Mouse (Mus musculus) forebrain, postnatal 0 days (tissue): ENCODE results near the gene Gm37240. TPM values are rescaled to one million over a fixed set of nuclear protein-coding genes. Genes with fewer than 3 reads are reported as not detected.
A peak's percentile ranks its signal among the peaks of the same experiment; 100 is the strongest.

Experiments used
- ATAC-seq: fragments of 200-750 bp; cut with Nextera tagmentation; 2 replicates; pipeline ENCODE4 v1.8.0; 2017; ENCODE audit warnings: mild to moderate bottlenecking, moderate library complexity
- DNase-seq: peaks from one replicate; pipeline ENCODE4 v3.0.0-alpha.2; 2015
- H3K27ac ChIP-seq: fragments of 300-500 bp; sonication (generic); 2 replicates; pipeline ENCODE4 v1.5.1; 2014; ENCODE audit warnings: low read depth, mild to moderate bottlenecking, antibody characterized with exemption, low read length, moderate library complexity, mixed read lengths
- H3K27me3 ChIP-seq: fragments of 300-500 bp; sonication (generic); 2 replicates; pipeline ENCODE4 v1.6.1; 2014; ENCODE audit warnings: mild to moderate bottlenecking, low read length, mixed read lengths; ENCODE audit not compliant: insufficient read depth
- H3K36me3 ChIP-seq: fragments of 300-500 bp; sonication (generic); 2 replicates; pipeline ENCODE4 v1.6.1; 2014; ENCODE audit warnings: mild to moderate bottlenecking, moderate library complexity; ENCODE audit not compliant: insufficient read depth
- H3K4me1 ChIP-seq: fragments of 300-500 bp; sonication (generic); 2 replicates; pipeline ENCODE4 v1.6.1; 2014; ENCODE audit warnings: antibody characterized with exemption; ENCODE audit not compliant: insufficient read depth
- H3K4me2 ChIP-seq: fragments of 300-500 bp; sonication (generic); 2 replicates; pipeline ENCODE4 v1.6.1; 2014; ENCODE audit warnings: low read depth, mild to moderate bottlenecking, moderate library complexity
- H3K4me3 ChIP-seq: fragments of 300-500 bp; sonication (generic); 2 replicates; pipeline ENCODE4 v1.5.1; 2014; ENCODE audit warnings: low read depth, low read length, mixed read lengths
- H3K9ac ChIP-seq: fragments of 300-500 bp; sonication (generic); 2 replicates; pipeline ENCODE4 v1.6.1; 2014; ENCODE audit warnings: mild to moderate bottlenecking
- H3K9me3 ChIP-seq: fragments of 300-500 bp; sonication (generic); 2 replicates; pipeline ENCODE4 v1.6.1; 2016; ENCODE audit warnings: low read length
- CTCF ChIP-seq: sonication (generic); IDR thresholded peaks from 2 replicates; pipeline ENCODE4 v1.5.1; 2016; ENCODE audit warnings: antibody characterized with exemption, control low read depth, low read depth
- WGBS: fragments of 180-500 bp; shearing (Covaris S2); extraction: QIAGEN DNeasy Blood & Tissue Kit; methylation state at CpG from one replicate; pipeline ENCODE4 v1.1.7; 2014; 5-methylcytosine and 5-hydroxymethylcytosine counted together
- polyA plus RNA-seq: library from polyadenylated mRNA; unstranded; fragments of >200 nt; fragmentation: Nextera tagmentation; extraction: Ambion mirVana; gene quantifications from 2 replicates; pipeline ENCODE4 v1.2.1, GENCODE M21; 2015
- total RNA-seq: library from RNA; depleted of rRNA; stranded (reverse); fragments of >200 nt; gene quantifications from 2 replicates; pipeline ENCODE4 v1.2.3, GENCODE M21; 2014

Gene Gm37240
- total and polyA plus RNA-seq, 2 experiments from 2014 or later: 0.67 to 1.2 TPM

GRCm38 (mm10) chr3:85645517-85646004, 241.8 kb downstream of the Gm37240 start:
- Histone ChIP-seq H3K9me3 (no peaks in the 10 kb centered on the region), H3K27ac (no peak overlapping the region), H3K9ac (no peak overlapping the region), H3K4me2 (no peak overlapping the region), H3K4me3 (no peak overlapping the region), H3K36me3 (no peaks in the 10 kb centered on the region), H3K27me3 (no peaks in the 10 kb centered on the region), H3K4me1 (no peaks in the 10 kb centered on the region)
- ATAC-seq (no peak), DNase-seq (no peak)
- TF ChIP-seq CTCF: no peak
- WGBS: 81% methylated on average over 7 of the region's 7 CpGs

GRCm38 (mm10) chr3:85644814-85645213, 242.5 kb downstream of the Gm37240 start:
- H3K4me2 ChIP-seq: no peak overlapping the region
- no peak for ATAC-seq
- no peaks in the 10 kb centered on the region for H3K27me3 ChIP-seq
- H3K27ac ChIP-seq: no peak overlapping the region
- WGBS: 95% methylated on average over 3 of the region's 3 CpGs
- no peaks in the 10 kb centered on the region for H3K9me3 ChIP-seq
- no peaks in the 10 kb centered on the region for H3K36me3 ChIP-seq
- TF ChIP-seq CTCF: no peak
- no peaks in the 10 kb centered on the region for H3K4me1 ChIP-seq
- no peak for DNase-seq
- H3K9ac ChIP-seq: no peak overlapping the region
- no peak overlapping the region for H3K4me3 ChIP-seq

- no peaks in the 10 kb centered on the region; the same call in 1 of the 2 replicates for H3K36me3 ChIP-seq
- no peak overlapping the region for H3K9ac ChIP-seq
- TF ChIP-seq CTCF: no peak
- no peak overlapping the region for H3K4me2 ChIP-seq
- H3K9me3 ChIP-seq: no peaks in the 10 kb centered on the region
- DNase-seq (no peak), ATAC-seq (no peak)
- WGBS: 90% methylated on average over 3 of the region's 3 CpGs
- H3K4me3 ChIP-seq: no peak overlapping the region
- no peaks in the 10 kb centered on the region for H3K4me1 ChIP-seq
- H3K27me3 ChIP-seq: no peaks in the 10 kb centered on the region
- no peak overlapping the region for H3K27ac ChIP-seq
These were observed 245.6 kb downstream of the Gm37240 start for GRCm38 (mm10) chr3:85641751-85642150.

GRCm38 (mm10) chr3:85636716-85637447, 250.4 kb downstream of the Gm37240 start:
- H3K4me1 ChIP-seq: 0 out of 2 replicates have a peak, but pooled peaks cover 5% of the 10 kb centered on the region
- no peak for TF ChIP-seq CTCF
- no peak overlapping the region for H3K4me2 ChIP-seq
- no peak overlapping the region for H3K4me3 ChIP-seq
- no peak overlapping the region for H3K27ac ChIP-seq
- 77% methylated on average over 5 of the region's 5 CpGs for WGBS
- ATAC-seq: no peak
- H3K9me3 ChIP-seq: no peaks in the 10 kb centered on the region
- no peak for DNase-seq
- no peaks in the 10 kb centered on the region; the same call in 1 of the 2 replicates for H3K36me3 ChIP-seq
- H3K9ac ChIP-seq: no peak overlapping the region
- no peaks in the 10 kb centered on the region for H3K27me3 ChIP-seq

GRCm38 (mm10) chr3:85635591-85635990, 251.7 kb downstream of the Gm37240 start:
- Histone ChIP-seq H3K27me3 (no peaks in the 10 kb centered on the region), H3K9ac (no peak overlapping the region), H3K4me2 (no peak overlapping the region), H3K4me3 (no peak overlapping the region), H3K36me3 (no peaks in the 10 kb centered on the region; the same call in 1 of the 2 replicates), H3K9me3 (no peaks in the 10 kb centered on the region), H3K27ac (no peak overlapping the region), H3K4me1 (0 out of 2 replicates have a peak, but pooled peaks cover 5% of the 10 kb centered on the region)
- no peak for TF ChIP-seq CTCF
- DNase-seq (no peak), ATAC-seq (no peak)
- WGBS: 91% methylated on average over 2 of the region's 2 CpGs

- Histone ChIP-seq H3K4me2 (no peak overlapping the region), H3K27me3 (no peaks in the 10 kb centered on the region), H3K4me3 (no peak overlapping the region), H3K27ac (no peak overlapping the region), H3K36me3 (no peaks in the 10 kb centered on the region; the same call in 1 of the 2 replicates), H3K4me1 (0 out of 2 replicates have a peak, but pooled peaks cover 5% of the 10 kb centered on the region), H3K9me3 (no peaks in the 10 kb centered on the region), H3K9ac (no peak overlapping the region)
- 86% methylated on average over 2 of the region's 2 CpGs for WGBS
- TF ChIP-seq CTCF: no peak
- no peak for ATAC-seq
- DNase-seq: no peak
These were observed 252.2 kb downstream of the Gm37240 start for GRCm38 (mm10) chr3:85635126-85635419.

GRCm38 (mm10) chr3:85634389-85635125, 252.8 kb downstream of the Gm37240 start:
- TF ChIP-seq CTCF: no peak
- WGBS: 46% methylated on average over 8 of the region's 8 CpGs
- Histone ChIP-seq H3K4me1 (0 out of 2 replicates have a peak, but pooled peaks cover 5% of the 10 kb centered on the region), H3K4me2 (no peak overlapping the region), H3K4me3 (no peak overlapping the region), H3K9me3 (no peaks in the 10 kb centered on the region), H3K9ac (no peak overlapping the region), H3K27me3 (no peaks in the 10 kb centered on the region), H3K36me3 (no peaks in the 10 kb centered on the region; the same call in 1 of the 2 replicates), H3K27ac (peak overlapping the region; percentile 36; the same call in 1 of the 2 replicates)
- ATAC-seq: peak; percentile 61
- peak; percentile 62 for DNase-seq
